Mouse (Mus musculus) ES-Bruce4 (cell line): ENCODE results near the gene Fam180a. TPM values are rescaled to one million over a fixed set of nuclear protein-coding genes. Genes with fewer than 3 reads are reported as not detected.
"Not testable (repeated sequence)": the region's sequence is repeated elsewhere in the genome, so short reads cannot be mapped to it uniquely, and the experiment has no call there.

Experiments
- H3K27ac ChIP-seq: 2 replicates; pipeline ENCODE4 v1.5.1; 2012; ENCODE audit warnings: low read length, inconsistent platforms; ENCODE audit not compliant: insufficient read depth
- H3K27me3 ChIP-seq: 2 replicates; pipeline ENCODE4 v1.6.1; 2012; ENCODE audit warnings: mild to moderate bottlenecking, low read length, inconsistent platforms; ENCODE audit not compliant: control insufficient read depth, poor library complexity, insufficient read depth, severe bottlenecking
- H3K36me3 ChIP-seq: 2 replicates; pipeline ENCODE4 v1.6.1; 2012; ENCODE audit warnings: inconsistent platforms, mild to moderate bottlenecking, low read length, moderate library complexity; ENCODE audit not compliant: control insufficient read depth, poor library complexity, insufficient read depth, severe bottlenecking
- H3K4me1 ChIP-seq: one replicate; pipeline ENCODE4 v1.8.1; 2011; ENCODE audit warnings: low read length; ENCODE audit not compliant: control insufficient read depth, insufficient read depth
- H3K4me3 ChIP-seq: 2 replicates; pipeline ENCODE4 v1.5.1; 2011; ENCODE audit warnings: low read depth, mild to moderate bottlenecking, low read length
- H3K9ac ChIP-seq: 2 replicates; pipeline ENCODE4 v1.6.1; 2012; ENCODE audit warnings: low read depth, mild to moderate bottlenecking, inconsistent platforms; ENCODE audit not compliant: poor library complexity, severe bottlenecking
- H3K9me3 ChIP-seq: replicated peaks from 2 replicates; pipeline ENCODE4 v1.6.1; 2012; ENCODE audit warnings: mild to moderate bottlenecking, low read length, inconsistent platforms; ENCODE audit not compliant: control insufficient read depth, poor library complexity, insufficient read depth, severe bottlenecking
- CTCF ChIP-seq: IDR thresholded peaks from one replicate; pipeline ENCODE4 v1.8.1; 2011; ENCODE audit warnings: low read depth, low read length
- EP300 ChIP-seq: IDR thresholded peaks from 2 replicates; pipeline ENCODE4 v1.6.1; 2011; ENCODE audit warnings: low read depth, low read length; ENCODE audit not compliant: insufficient read depth
- POLR2A ChIP-seq: IDR thresholded peaks from one replicate; pipeline ENCODE4 v1.8.1; 2011; ENCODE audit warnings: low read length; ENCODE audit not compliant: insufficient read depth
- polyA plus RNA-seq: library from polyadenylated mRNA; stranded (reverse); fragments of >200 nt; gene quantifications from 2 replicates; pipeline ENCODE4 v1.2.4, GENCODE M21; 2011; ENCODE audit warnings: low read depth; ENCODE audit not compliant: missing spikeins, insufficient read depth, insufficient read length

Fam180a gene
- polyA plus RNA-seq: not detected in 2 replicates

DNA sequence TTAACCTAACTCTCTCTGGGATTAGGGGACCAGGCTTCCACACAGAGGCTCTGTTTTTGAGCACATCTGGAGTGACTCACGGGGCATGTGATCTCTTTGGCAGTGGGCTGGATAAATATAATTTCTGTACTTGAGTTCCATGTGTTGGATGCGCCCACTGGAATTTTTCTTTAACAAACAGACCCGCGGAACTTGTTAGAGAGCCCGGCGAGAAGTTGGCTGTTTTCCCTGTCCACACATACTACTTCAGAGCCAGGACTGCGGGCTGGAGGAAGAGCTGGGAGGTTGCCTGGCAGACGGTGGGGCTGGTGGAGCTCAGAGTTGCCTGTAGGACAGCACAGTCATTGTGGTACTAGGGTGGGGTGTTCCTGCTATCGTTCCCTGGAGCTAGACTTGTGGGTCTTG, at the start of gene Fam180a:
TSS of gene Fam180a (minus strand) at position 31 of the 405 bp plus-strand sequence.
- no peak within 1 kb of the TSS for H3K4me3 ChIP-seq
- no peaks in the 10 kb centered on the region for H3K27me3 ChIP-seq

DNA sequence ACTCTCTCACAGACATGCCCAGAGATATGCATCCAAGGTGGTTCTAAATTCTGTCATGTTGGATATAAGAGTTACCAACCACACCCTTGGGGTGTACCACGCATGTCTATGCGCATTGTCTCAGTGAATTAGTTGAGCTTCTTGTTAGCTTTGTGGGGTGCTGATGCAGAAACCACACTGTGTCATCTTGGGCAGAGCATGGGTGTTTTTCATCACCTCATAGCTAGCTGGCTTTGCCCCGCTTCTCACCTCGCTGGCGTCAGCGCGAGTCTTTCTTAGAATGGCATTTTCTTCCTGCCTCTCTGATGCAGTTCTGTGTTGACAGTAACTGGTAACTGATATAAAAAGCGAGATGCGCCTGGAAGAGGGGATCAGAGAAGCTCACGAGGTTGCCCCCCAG, 48.1 kb upstream of the Fam180a start:
- no peak overlapping the region for H3K4me3 ChIP-seq
- H3K4me1 ChIP-seq: peaks cover 2% of the 10 kb centered on the region
- no peaks in the 10 kb centered on the region for H3K9me3 ChIP-seq
- no peaks in the 10 kb centered on the region for H3K36me3 ChIP-seq
- no peak overlapping the region for H3K27ac ChIP-seq
- H3K9ac ChIP-seq: no peak overlapping the region
- H3K27me3 ChIP-seq: no peaks in the 10 kb centered on the region
- TF ChIP-seq POLR2A (no peak), EP300 (no peak), CTCF (no peak)

More for the DNA sequence above, at the start of gene Fam180a:
- Histone ChIP-seq H3K9ac (no peak within 1 kb of the TSS), H3K9me3 (no peaks in the 10 kb centered on the region), H3K27ac (no peak within 1 kb of the TSS), H3K36me3 (no peaks in the 10 kb centered on the region), H3K4me1 (no peaks in the 10 kb centered on the region)
- TF ChIP-seq EP300: no peak
- TF ChIP-seq POLR2A: no peak
- no peak for TF ChIP-seq CTCF

DNA sequence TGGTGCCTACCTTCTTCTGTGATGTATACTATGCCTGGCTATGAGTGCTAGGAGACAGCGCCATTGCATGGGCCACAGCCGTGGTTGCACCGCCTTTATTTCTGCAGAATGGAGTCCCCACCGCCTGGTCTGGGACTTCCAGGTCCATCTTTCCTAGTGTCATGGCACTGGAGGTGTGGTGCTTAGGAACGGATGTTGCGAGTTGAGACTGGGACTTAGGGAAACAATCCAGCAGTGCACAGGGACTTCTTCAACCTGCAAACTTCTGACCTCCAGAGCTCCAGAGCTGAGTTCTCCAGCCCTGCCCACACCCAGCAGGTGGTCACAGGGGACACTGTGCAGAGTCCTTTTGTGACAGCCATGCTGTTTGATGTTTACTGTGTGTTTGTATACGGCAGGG, 44.4 kb upstream of the Fam180a start:
- H3K4me1 ChIP-seq: no peaks in the 10 kb centered on the region
- no peak overlapping the region for H3K9ac ChIP-seq
- no peak overlapping the region for H3K27ac ChIP-seq
- no peak overlapping the region for H3K4me3 ChIP-seq
- H3K36me3 ChIP-seq: no peaks in the 10 kb centered on the region
- no peaks in the 10 kb centered on the region for H3K27me3 ChIP-seq
- no peaks in the 10 kb centered on the region for H3K9me3 ChIP-seq
- TF ChIP-seq CTCF (no peak), POLR2A (no peak), EP300 (no peak)

DNA sequence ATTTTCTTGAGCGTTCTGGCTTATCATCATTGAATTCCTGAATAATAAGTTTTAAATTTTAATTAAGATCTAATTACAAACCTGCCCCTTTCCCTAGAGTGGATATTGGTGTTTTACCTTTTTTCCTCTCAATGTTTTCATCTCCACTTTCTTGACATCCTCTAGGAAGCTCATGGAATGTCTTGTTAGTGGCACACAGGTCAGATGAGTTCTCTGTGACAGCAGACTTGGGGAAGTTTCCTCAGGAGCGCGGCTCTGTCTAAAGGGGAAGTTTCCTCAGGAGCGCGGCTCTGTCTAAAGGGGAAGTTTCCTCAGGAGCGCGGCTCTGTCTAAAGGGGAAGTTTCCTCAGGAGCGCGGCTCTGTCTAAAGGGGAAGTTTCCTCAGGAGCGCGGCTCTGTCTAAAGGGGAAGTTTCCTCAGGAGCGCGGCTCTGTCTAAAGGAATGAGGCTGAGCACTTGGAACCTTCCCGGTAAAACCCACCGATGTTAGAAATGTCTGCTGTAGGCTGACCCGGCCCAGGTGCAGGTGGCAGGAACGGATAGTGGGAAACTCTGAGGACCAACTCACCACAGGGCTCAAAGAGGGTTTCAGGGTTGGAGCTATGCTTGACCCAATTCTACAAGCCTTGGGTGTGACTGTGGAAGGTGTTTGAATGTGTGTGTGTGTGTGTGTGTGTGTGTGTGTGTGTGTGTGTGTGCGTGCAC, 43.8 kb upstream of the Fam180a start:
- H3K9me3 ChIP-seq, H3K4me1 ChIP-seq, H3K36me3 ChIP-seq, H3K27me3 ChIP-seq, H3K27ac ChIP-seq, H3K9ac ChIP-seq, H3K4me3 ChIP-seq: not testable (repeated sequence)

DNA sequence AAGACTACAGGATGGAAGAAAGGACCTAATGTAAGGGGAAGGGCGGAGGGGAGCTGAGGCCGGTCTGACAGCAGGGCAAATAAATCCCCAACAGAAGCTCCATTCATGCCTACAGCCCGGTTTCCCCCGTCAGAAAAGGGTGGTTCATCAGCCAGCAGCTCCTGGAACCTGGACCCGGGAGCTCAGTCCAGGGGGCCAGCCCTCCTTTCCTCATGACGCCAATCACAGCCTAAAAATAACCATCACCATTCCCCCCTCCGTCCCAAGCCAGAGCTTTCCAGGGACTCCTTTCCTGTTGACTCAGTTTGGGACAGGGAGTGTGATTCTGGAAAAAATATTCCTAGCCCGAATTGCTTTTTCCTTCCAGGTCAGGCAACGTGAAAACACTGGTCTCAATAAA, 36.7 kb upstream of the Fam180a start:
- no peaks in the 10 kb centered on the region for H3K36me3 ChIP-seq

DNA sequence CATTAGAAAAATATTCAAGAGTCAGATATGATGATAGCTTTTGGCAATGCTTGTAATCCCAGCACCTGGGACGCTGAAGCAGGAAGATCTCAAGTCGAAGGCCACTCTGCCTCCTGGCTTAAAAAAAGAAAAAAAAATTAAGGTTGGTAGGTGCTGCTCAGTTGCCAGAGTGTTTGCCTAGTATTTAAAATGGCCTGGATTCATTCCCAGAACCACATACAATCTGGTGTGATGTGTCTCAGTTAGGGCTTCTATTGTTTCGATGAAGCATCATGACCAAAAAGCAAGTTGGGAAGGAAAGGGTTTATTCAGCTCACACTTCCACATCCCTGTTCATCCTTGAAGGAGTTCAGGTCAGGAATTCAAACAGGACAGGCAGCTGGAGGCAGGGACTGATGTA, 29.4 kb upstream of the Fam180a start:
- Histone ChIP-seq H3K9me3 (no peaks in the 10 kb centered on the region), H3K4me3 (no peak overlapping the region), H3K4me1 (peaks cover 12% of the 10 kb centered on the region), H3K27ac (no peak overlapping the region), H3K36me3 (no peaks in the 10 kb centered on the region), H3K27me3 (no peaks in the 10 kb centered on the region), H3K9ac (no peak overlapping the region)
- TF ChIP-seq EP300: no peak
- TF ChIP-seq POLR2A: no peak
- no peak for TF ChIP-seq CTCF

More for the DNA sequence above, 36.7 kb upstream of the Fam180a start:
- TF ChIP-seq POLR2A: no peak
- TF ChIP-seq CTCF: no peak
- TF ChIP-seq EP300: no peak
- Histone ChIP-seq H3K9ac (no peak overlapping the region), H3K9me3 (no peaks in the 10 kb centered on the region), H3K27ac (no peak overlapping the region), H3K4me1 (no peaks in the 10 kb centered on the region), H3K27me3 (no peaks in the 10 kb centered on the region), H3K4me3 (no peak overlapping the region)
